Mouse (Mus musculus) limb, embryonic 14.5 days (tissue): ENCODE measurements around the gene Mgp. TPM values are rescaled to one million over a fixed set of nuclear protein-coding genes. Genes with fewer than 3 reads are reported as not detected.

Experiments used
- ATAC-seq: fragments of 200-750 bp; cut with Nextera tagmentation; 2 replicates; pipeline ENCODE4 v1.8.0; 2017; ENCODE audit warnings: low read depth, moderate number of reproducible peaks, moderate TSS enrichment; ENCODE audit not compliant: low FRiP score
- DNase-seq: peaks from one replicate; pipeline ENCODE4 v3.0.0-alpha.2; 2015; ENCODE audit warnings: low spot score
- H3K27ac ChIP-seq: fragments of 300-500 bp; sonication (generic); replicated peaks from 2 replicates; pipeline ENCODE4 v1.5.1; 2014; ENCODE audit warnings: low read depth, mild to moderate bottlenecking, low read length, moderate library complexity, mixed read lengths
- H3K27me3 ChIP-seq: fragments of 300-500 bp; sonication (generic); 2 replicates; pipeline ENCODE4 v1.6.1; 2014; ENCODE audit warnings: low read length, mixed read lengths; ENCODE audit not compliant: control insufficient read depth, insufficient read depth
- H3K36me3 ChIP-seq: fragments of 300-500 bp; sonication (generic); 2 replicates; pipeline ENCODE4 v1.6.1; 2014; ENCODE audit warnings: mild to moderate bottlenecking, low read length, moderate library complexity, mixed read lengths; ENCODE audit not compliant: control insufficient read depth, insufficient read depth
- H3K4me1 ChIP-seq: fragments of 300-500 bp; sonication (generic); 2 replicates; pipeline ENCODE4 v1.6.1; 2014; ENCODE audit warnings: antibody characterized with exemption, low read length, mixed read lengths; ENCODE audit not compliant: control insufficient read depth, insufficient read depth
- H3K4me2 ChIP-seq: fragments of 300-500 bp; sonication (generic); replicated peaks from 2 replicates; pipeline ENCODE4 v1.6.1; 2014; ENCODE audit warnings: low read depth, mild to moderate bottlenecking, low read length, moderate library complexity; ENCODE audit not compliant: severe bottlenecking
- H3K4me3 ChIP-seq: fragments of 300-500 bp; sonication (generic); replicated peaks from 2 replicates; pipeline ENCODE4 v1.5.1; 2014; ENCODE audit warnings: low read length
- H3K9ac ChIP-seq: fragments of 300-500 bp; sonication (generic); 2 replicates; pipeline ENCODE4 v1.6.1; 2014; ENCODE audit warnings: mild to moderate bottlenecking, low read depth, low read length, moderate library complexity; ENCODE audit not compliant: severe bottlenecking
- H3K9me3 ChIP-seq: fragments of 300-500 bp; sonication (generic); 2 replicates; pipeline ENCODE4 v1.6.1; 2016; ENCODE audit warnings: low read length; ENCODE audit not compliant: control insufficient read depth
- POLR2A ChIP-seq: fragments of 200-500 bp; IDR thresholded peaks from 2 replicates; pipeline ENCODE4 v1.8.0; 2012; ENCODE audit warnings: inconsistent platforms, mild to moderate bottlenecking, moderate library complexity, borderline replicate concordance; ENCODE audit not compliant: insufficient read depth, insufficient read length; ENCODE audit errors: extremely low read depth
- WGBS: fragments of 180-500 bp; shearing (Covaris S2); extraction: QIAGEN DNeasy Blood & Tissue Kit; methylation state at CpG from one replicate; pipeline ENCODE4 v1.1.7; 2014; 5-methylcytosine and 5-hydroxymethylcytosine counted together
- polyA plus RNA-seq, 2 experiments: library from polyadenylated mRNA; depleted of rRNA in 1 of 2; stranded (reverse) in 1 of 2; unstranded in 1 of 2; fragments of >200 nt; fragmentation: Nextera tagmentation in 1 of 2; extraction: Ambion mirVana in 1 of 2; gene quantifications; 2 replicates each; pipeline versions ENCODE4 v1.2.1 to v1.2.3; 2012 to 2014

Mgp gene
- polyA plus RNA-seq, 2 experiments = 360 to 645 TPM

GRCm38 (mm10) chr6:136824987-136825386 lies 50.6 kb downstream of the Mgp start:
- H3K9ac ChIP-seq = no peak overlapping the region
- no peak for ATAC-seq
- H3K4me3 ChIP-seq = no peak overlapping the region
- WGBS = 92% methylated on average over 8 of the region's 8 CpGs
- DNase-seq = no peak
- no peak overlapping the region for H3K4me2 ChIP-seq
- TF ChIP-seq POLR2A = no peak
- H3K27me3 ChIP-seq = no peaks in the 10 kb centered on the region
- H3K27ac ChIP-seq = no peak overlapping the region
- H3K4me1 ChIP-seq = 0 out of 2 replicates have a peak, but pooled peaks cover 3% of the 10 kb centered on the region
- H3K9me3 ChIP-seq = no peaks in the 10 kb centered on the region
- peaks cover 52% of the 10 kb centered on the region for H3K36me3 ChIP-seq

Other genes with a start within 250 kb of the Mgp start
- 4.0 and 5.6 TPM in 2 replicates for gene Plbd1, start 213.9 kb downstream of the Mgp start, polyA plus RNA-seq (2012; rRNA removed)
- gene Plbd1, start 213.9 kb downstream of the Mgp start, polyA plus RNA-seq (2014; fragmentation: Nextera tagmentation; extraction: Ambion mirVana) = 14.3 and 19.8 TPM in 2 replicates
- 0.05 and 0.10 TPM in 2 replicates for gene Gucy2c, start 94.1 kb downstream of the Mgp start, polyA plus RNA-seq (2012; rRNA removed)
- 0.06 and 0.08 TPM in 2 replicates for gene Gucy2c, start 94.1 kb downstream of the Mgp start, polyA plus RNA-seq (2014; fragmentation: Nextera tagmentation; extraction: Ambion mirVana)
- gene Hist4h4, start 71.4 kb downstream of the Mgp start, polyA plus RNA-seq (2012; rRNA removed) = 1.2 and 1.6 TPM in 2 replicates
- gene Hist4h4, start 71.4 kb downstream of the Mgp start, polyA plus RNA-seq (2014; fragmentation: Nextera tagmentation; extraction: Ambion mirVana) = 1.1 TPM in 2 replicates
- gene H2afj, start 67.6 kb downstream of the Mgp start, polyA plus RNA-seq (2012; rRNA removed) = 82.9 and 88.8 TPM in 2 replicates
- gene H2afj, start 67.6 kb downstream of the Mgp start, polyA plus RNA-seq (2014; fragmentation: Nextera tagmentation; extraction: Ambion mirVana) = 105 and 114 TPM in 2 replicates
- 0.73 and 1.7 TPM in 2 replicates for gene BC049715, start 48.2 kb downstream of the Mgp start, polyA plus RNA-seq (2012; rRNA removed)
- gene BC049715, start 48.2 kb downstream of the Mgp start, polyA plus RNA-seq (2014; fragmentation: Nextera tagmentation; extraction: Ambion mirVana) = 1.3 and 1.9 TPM in 2 replicates
- 87.0 and 96.5 TPM in 2 replicates for gene Wbp11, start 47.6 kb downstream of the Mgp start, polyA plus RNA-seq (2012; rRNA removed)
- gene Wbp11, start 47.6 kb downstream of the Mgp start, polyA plus RNA-seq (2014; fragmentation: Nextera tagmentation; extraction: Ambion mirVana) = 100 and 110 TPM in 2 replicates
- gene Smco3, start 40.4 kb downstream of the Mgp start, polyA plus RNA-seq (2012; rRNA removed) = 0.92 and 0.97 TPM in 2 replicates
- 1.4 and 2.0 TPM in 2 replicates for gene Smco3, start 40.4 kb downstream of the Mgp start, polyA plus RNA-seq (2014; fragmentation: Nextera tagmentation; extraction: Ambion mirVana)
- 2.2 and 3.1 TPM in 2 replicates for gene Art4, start 18.1 kb downstream of the Mgp start, polyA plus RNA-seq (2012; rRNA removed)
- 2.6 and 2.8 TPM in 2 replicates for gene Art4, start 18.1 kb downstream of the Mgp start, polyA plus RNA-seq (2014; fragmentation: Nextera tagmentation; extraction: Ambion mirVana)
- gene Erp27, start 46.4 kb upstream of the Mgp start, polyA plus RNA-seq (2012; rRNA removed) = 0.52 and 0.59 TPM in 2 replicates
- 0.55 and 0.69 TPM in 2 replicates for gene Erp27, start 46.4 kb upstream of the Mgp start, polyA plus RNA-seq (2014; fragmentation: Nextera tagmentation; extraction: Ambion mirVana)
- gene Pde6h, start 48.0 kb upstream of the Mgp start, polyA plus RNA-seq (2012; rRNA removed) = 0.12 and 0.20 TPM in 2 replicates
- gene Pde6h, start 48.0 kb upstream of the Mgp start, polyA plus RNA-seq (2014; fragmentation: Nextera tagmentation; extraction: Ambion mirVana) = 0.23 TPM in 1 of 2 replicates, not detected in the other
- gene Arhgdib, start 66.1 kb upstream of the Mgp start, polyA plus RNA-seq (2012; rRNA removed) = 104 TPM in 2 replicates
- gene Arhgdib, start 66.1 kb upstream of the Mgp start, polyA plus RNA-seq (2014; fragmentation: Nextera tagmentation; extraction: Ambion mirVana) = 147 and 149 TPM in 2 replicates